12 mouse cellular contexts compared by ENCODE assay signal in the genomic region with DNA sequence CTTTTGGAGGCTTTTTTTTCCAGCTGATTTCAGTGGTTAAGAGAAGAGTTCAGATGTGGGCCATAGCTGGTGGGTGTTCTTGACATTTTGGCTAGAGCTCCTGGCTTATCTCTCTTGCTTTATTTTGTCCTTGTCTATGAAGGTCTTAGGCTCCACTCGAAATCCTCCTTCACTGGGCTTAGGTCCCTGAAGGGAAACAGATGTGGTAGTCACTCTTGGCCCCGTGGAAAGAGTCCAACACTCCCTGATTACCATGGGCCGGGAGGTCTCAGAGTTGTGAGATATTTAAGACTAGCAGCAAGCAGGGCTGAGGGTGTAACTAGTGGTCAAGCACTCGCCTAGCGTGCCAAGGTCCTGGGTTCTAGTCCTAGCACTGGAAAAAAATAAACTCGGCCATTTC.
"Had no signal": no experiment of that assay in that cellular context is flagged by ENCODE, and none has a peak within 500 bp of the region (broad histone marks: within the 10 kb centered on the region; RNA-seq: fewer than 3 reads in every experiment).

No protein-coding gene starts in this region.

- H3K27ac ChIP-seq: kidney, embryonic 15.5 days; limb, embryonic 13.5 days; liver, embryonic 15.5 days; midbrain, embryonic 13.5 days; stomach, embryonic 15.5 days had no signal

- H3K4me3 ChIP-seq: kidney, embryonic 15.5 days; limb, embryonic 13.5 days; liver, embryonic 15.5 days; midbrain, embryonic 13.5 days; stomach, embryonic 15.5 days had no signal

- H3K9me3 ChIP-seq: kidney, embryonic 15.5 days; limb, embryonic 13.5 days; liver, embryonic 15.5 days; midbrain, embryonic 13.5 days; stomach, embryonic 15.5 days had no signal

- DNase-seq: kidney, adult 2 months; left cerebral cortex, postnatal 4 days; lung, adult 2 months; lung, postnatal 36 days; right cerebral cortex, postnatal 14 days; thymus, postnatal 4 days had no signal

- H3K27me3 ChIP-seq: kidney, embryonic 15.5 days; limb, embryonic 13.5 days; liver, embryonic 15.5 days; midbrain, embryonic 13.5 days; stomach, embryonic 15.5 days had no signal

- ATAC-seq: lung, postnatal 0 days; midbrain, embryonic 13.5 days had no signal

- H3K4me2 ChIP-seq: kidney, embryonic 15.5 days; limb, embryonic 13.5 days; liver, embryonic 15.5 days; midbrain, embryonic 13.5 days; stomach, embryonic 15.5 days had no signal

- H3K4me1 ChIP-seq: liver, embryonic 15.5 days; stomach, embryonic 15.5 days had no signal

- H3K9ac ChIP-seq: kidney, embryonic 15.5 days; limb, embryonic 13.5 days; liver, embryonic 15.5 days; midbrain, embryonic 13.5 days; stomach, embryonic 15.5 days had no signal

- H3K36me3 ChIP-seq: kidney, embryonic 15.5 days; limb, embryonic 13.5 days; liver, embryonic 15.5 days; midbrain, embryonic 13.5 days; stomach, embryonic 15.5 days had no signal
